Mouse (Mus musculus): ENCODE measurements at regions not wholly inside any gene's neighbourhood (a gene's known extent, or its start where the extent isn't known, plus 50 kb on each side); places are given as distances from the start of the nearest gene placed in this dataset.

DNA sequence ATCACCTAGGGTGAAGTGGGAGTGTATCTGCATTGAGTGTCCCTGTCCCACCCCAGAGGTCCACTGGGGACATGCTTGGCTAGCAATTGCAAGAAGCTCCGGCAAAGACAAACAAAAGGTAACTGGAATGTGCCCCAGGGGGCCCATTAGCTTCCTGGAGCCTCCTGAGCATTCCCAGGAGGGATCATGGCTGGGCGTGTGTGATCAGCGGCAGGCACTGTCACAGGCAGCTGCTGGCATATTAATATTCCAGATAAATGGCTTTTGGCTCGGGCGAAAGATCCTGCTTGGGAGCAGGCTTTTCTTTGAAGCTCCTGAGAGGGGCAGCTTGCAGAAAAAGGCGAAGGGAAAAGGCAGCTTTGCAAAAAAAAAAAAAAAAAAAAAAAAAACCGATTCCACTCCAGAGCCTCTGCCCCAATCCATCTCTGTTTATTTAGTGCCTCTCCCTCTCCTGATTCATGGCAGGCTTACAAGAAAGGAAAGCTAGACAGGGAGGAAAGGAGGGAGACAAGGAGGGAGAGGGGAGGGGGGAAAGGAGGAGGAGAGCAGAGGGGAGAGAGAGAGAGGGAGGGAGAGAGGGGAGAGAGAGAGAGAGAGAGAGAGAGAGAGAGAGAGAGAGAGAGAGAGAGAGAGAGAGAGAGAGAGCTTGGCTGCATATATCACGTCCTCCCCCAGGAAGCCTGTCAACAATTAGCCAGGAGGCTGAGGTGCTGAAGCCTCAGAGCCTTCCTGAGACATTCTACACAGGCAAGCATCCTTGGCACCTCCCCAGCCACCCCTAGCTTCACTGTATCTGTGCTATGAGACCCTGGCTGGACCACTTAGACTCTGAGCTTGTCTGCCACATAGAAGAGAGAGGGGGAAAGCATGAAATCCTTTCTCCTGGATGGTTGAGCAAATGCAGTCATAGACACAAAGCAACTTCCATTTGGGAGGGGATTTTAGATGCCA is 443.4 kb upstream of the Zmiz1 start:
- 2% methylated on average over 8 of the region's 8 CpGs for WGBS
- Histone ChIP-seq H3K36me3 (ENCODE audit: insufficient read depth) (no peaks in the 10 kb centered on the region), H3K4me2 (ENCODE audit: low read depth) (peak overlapping the region; percentile 28; the same call in 1 of the 2 replicates), H3K4me3 (ENCODE audit: low read depth, low read length) (no peak overlapping the region), H3K27me3 (ENCODE audit: insufficient read depth, low read length) (no peaks in the 10 kb centered on the region), H3K4me1 (ENCODE audit: insufficient read depth) (peaks cover 13% of the 10 kb centered on the region), H3K27ac (ENCODE audit: low read depth, low read length) (peak overlapping the region; percentile 83), H3K9me3 (ENCODE audit: low read length) (no peaks in the 10 kb centered on the region; the same call in 1 of the 2 replicates), H3K9ac (peak overlapping the region; percentile 44)
- ATAC-seq (peak; percentile 89), DNase-seq (peak; percentile 74)
- TF ChIP-seq CTCF (IDR thresholded peaks at IDR 0.05; ENCODE audit: low read depth): no peak

DNA sequence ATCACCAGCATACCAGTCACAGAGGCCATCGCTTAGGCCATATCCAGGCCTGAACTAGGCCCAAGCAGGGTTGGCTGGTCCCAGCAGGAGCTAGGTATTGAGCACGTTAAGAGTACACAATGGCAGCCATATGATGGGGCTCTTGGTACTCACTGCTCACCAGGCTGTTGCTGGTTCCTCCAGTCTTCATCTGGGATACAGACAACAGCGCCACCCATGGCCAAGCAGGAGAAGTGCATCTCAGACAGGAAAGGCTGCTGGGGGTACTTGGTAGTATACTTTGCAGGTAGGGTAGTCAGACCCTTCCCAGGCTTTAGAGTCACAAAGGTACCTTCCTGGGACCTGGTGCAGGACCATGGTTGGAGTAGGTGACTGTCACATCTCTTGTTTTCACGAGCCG is 441.1 kb upstream of the Zmiz1 start:
- no peak for ATAC-seq
- 69% methylated on average over 5 of the region's 5 CpGs for WGBS
- Histone ChIP-seq H3K4me3 (ENCODE audit: low read depth, low read length) (no peak overlapping the region), H3K4me2 (ENCODE audit: low read depth) (no peak overlapping the region), H3K36me3 (ENCODE audit: insufficient read depth) (no peaks in the 10 kb centered on the region), H3K27me3 (ENCODE audit: insufficient read depth, low read length) (no peaks in the 10 kb centered on the region), H3K27ac (ENCODE audit: low read depth, low read length) (no peak overlapping the region), H3K9ac (no peak overlapping the region), H3K9me3 (ENCODE audit: low read length) (no peaks in the 10 kb centered on the region), H3K4me1 (ENCODE audit: insufficient read depth) (peaks cover 13% of the 10 kb centered on the region)
- DNase-seq: no peak
- peak; percentile 65 for TF ChIP-seq CTCF (IDR thresholded peaks at IDR 0.05; ENCODE audit: low read depth)

DNA sequence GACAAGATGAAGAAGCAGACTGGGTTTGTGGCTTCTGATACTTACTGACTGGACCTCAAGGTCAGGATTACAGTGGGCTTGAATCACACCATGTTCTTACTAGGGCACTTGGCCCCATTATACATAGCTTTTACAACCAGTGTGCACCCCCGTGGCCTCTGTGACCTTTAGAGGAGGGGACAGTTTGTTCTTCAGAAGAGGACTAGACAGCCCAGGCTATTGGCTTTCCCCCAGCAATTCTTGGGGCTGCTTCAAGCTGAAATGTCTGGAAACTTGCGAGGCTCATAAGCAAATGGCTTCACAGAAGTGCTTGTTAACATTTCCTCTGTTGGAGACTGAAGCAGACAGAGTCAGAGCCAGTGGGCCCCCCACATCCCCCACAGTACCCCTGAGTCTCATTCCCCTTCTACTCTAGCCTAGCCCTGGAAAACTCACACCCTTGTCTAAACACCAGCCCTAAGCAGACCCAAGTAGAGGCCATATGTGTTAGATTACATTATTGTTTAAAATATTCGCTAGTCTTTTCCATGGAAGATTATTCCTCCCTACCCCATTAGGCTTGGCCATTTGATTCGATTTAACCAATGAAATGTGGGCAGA is 439.6 kb upstream of the Zmiz1 start:
- H3K27me3 ChIP-seq (ENCODE audit: insufficient read depth, low read length): no peaks in the 10 kb centered on the region
- no peaks in the 10 kb centered on the region for H3K36me3 ChIP-seq (ENCODE audit: insufficient read depth)
- no peak overlapping the region for H3K27ac ChIP-seq (ENCODE audit: low read depth, low read length)
- 74% methylated on average over 4 of the region's 4 CpGs for WGBS
- H3K9ac ChIP-seq: no peak overlapping the region
- no peak for ATAC-seq
- H3K9me3 ChIP-seq (ENCODE audit: low read length): no peaks in the 10 kb centered on the region
- H3K4me3 ChIP-seq (ENCODE audit: low read depth, low read length): no peak overlapping the region
- no peak for TF ChIP-seq CTCF (IDR thresholded peaks at IDR 0.05; ENCODE audit: low read depth)
- no peak overlapping the region for H3K4me2 ChIP-seq (ENCODE audit: low read depth)
- H3K4me1 ChIP-seq (ENCODE audit: insufficient read depth): peaks cover 13% of the 10 kb centered on the region
- no peak for DNase-seq

DNA sequence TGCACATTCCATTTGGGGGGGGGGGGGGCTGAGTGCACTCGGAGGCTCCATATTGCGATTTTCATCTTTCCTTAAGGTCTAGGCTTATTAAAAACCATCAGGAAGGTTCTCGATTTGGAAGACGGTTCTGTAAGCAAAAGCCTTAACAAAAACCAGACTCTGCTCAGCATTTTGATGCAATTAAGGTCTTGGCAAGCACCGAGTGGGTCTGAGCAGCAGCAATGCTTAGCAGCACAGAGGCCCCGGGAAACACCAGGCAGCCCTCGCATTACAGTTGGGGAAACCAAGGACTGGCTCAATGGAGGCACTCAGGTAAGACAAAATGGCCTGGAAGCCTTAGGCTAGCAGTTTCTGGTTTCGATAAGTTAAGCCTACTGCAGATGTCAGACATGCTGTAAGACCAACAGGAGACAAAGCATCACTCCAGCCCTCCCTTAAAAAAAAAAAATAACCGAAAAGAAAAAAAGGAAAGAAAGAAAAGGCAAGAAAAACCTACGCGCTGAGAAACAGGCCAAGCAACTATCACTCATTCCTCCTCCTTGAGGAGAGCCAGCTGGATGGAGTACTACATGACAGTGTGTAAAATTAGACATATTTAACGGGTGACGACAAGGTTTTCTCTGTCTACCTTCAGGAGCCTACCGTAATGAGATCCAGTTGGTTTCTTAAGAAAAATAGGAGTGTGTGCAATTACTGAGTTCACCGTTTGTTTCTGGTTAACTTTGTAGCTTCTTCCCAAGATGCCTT is 436.3 kb upstream of the Zmiz1 start:
- H3K9me3 ChIP-seq (ENCODE audit: low read length): no peaks in the 10 kb centered on the region
- no peaks in the 10 kb centered on the region for H3K36me3 ChIP-seq (ENCODE audit: insufficient read depth)
- no peak overlapping the region for H3K9ac ChIP-seq
- H3K27me3 ChIP-seq (ENCODE audit: insufficient read depth, low read length): no peaks in the 10 kb centered on the region
- no peak overlapping the region for H3K27ac ChIP-seq (ENCODE audit: low read depth, low read length)
- no peak overlapping the region for H3K4me3 ChIP-seq (ENCODE audit: low read depth, low read length)
- ATAC-seq (no peak), DNase-seq (no peak)
- TF ChIP-seq CTCF (IDR thresholded peaks at IDR 0.05; ENCODE audit: low read depth): no peak
- no peak overlapping the region for H3K4me2 ChIP-seq (ENCODE audit: low read depth)
- WGBS: 49% methylated on average over 15 of the region's 15 CpGs
- no peaks in the 10 kb centered on the region for H3K4me1 ChIP-seq (ENCODE audit: insufficient read depth)

DNA sequence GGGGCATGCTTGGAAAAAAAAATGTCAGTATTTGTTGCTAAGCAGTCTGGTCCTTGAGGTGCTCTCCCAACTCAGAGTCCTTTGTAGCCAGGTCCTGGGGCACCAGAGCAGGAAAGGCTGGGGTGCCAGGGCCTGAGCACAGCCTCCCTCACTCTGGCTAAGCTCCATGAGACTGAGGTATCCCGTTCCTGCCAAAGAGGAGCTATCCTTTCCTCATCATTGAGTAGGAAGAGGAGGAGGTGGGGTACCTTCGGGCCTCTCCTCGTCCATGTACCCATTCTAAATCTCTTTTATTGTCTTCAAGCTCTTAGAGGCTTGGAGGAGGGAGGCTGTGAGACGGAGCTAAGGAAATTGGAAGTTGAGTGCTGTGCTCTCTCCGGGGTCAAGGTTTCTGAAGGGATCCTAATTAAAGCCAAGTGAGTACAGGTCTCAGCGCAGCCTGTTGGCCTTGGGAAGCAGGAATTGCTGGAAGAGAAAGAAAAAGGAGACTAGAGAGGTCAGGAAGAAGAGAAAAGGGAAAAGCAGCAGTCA is 435.6 kb upstream of the Zmiz1 start:
- no peak overlapping the region for H3K9ac ChIP-seq
- H3K9me3 ChIP-seq (ENCODE audit: low read length): no peaks in the 10 kb centered on the region
- 70% methylated on average over 6 of the region's 6 CpGs for WGBS
- H3K27me3 ChIP-seq (ENCODE audit: insufficient read depth, low read length): no peaks in the 10 kb centered on the region
- DNase-seq (no peak), ATAC-seq (no peak)
- no peaks in the 10 kb centered on the region for H3K4me1 ChIP-seq (ENCODE audit: insufficient read depth)
- H3K27ac ChIP-seq (ENCODE audit: low read depth, low read length): no peak overlapping the region
- TF ChIP-seq CTCF (IDR thresholded peaks at IDR 0.05; ENCODE audit: low read depth): no peak
- H3K36me3 ChIP-seq (ENCODE audit: insufficient read depth): no peaks in the 10 kb centered on the region
- H3K4me3 ChIP-seq (ENCODE audit: low read depth, low read length): no peak overlapping the region
- H3K4me2 ChIP-seq (ENCODE audit: low read depth): no peak overlapping the region

DNA sequence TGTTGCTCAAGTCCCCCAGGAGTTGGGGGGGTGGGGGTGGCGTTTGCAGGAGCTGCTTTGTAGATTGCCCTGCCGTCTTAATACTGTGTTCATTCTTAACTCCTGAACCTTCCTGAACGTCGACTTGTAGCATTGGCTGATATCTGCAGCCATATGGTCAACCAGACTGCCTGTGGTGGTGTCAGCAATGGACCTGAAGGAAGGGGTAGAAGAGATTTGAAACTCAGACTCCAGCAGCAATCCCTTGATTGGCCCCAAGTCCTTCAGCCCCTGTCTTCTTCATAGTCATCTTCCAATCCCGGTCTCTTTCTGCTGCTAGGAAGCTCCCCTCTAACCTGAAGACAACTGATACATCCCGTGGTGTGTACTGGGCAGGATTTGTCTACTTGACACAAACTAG is 433.9 kb upstream of the Zmiz1 start:
- no peaks in the 10 kb centered on the region for H3K36me3 ChIP-seq (ENCODE audit: insufficient read depth)
- TF ChIP-seq CTCF (IDR thresholded peaks at IDR 0.05; ENCODE audit: low read depth): no peak
- no peak overlapping the region for H3K4me2 ChIP-seq (ENCODE audit: low read depth)
- H3K4me1 ChIP-seq (ENCODE audit: insufficient read depth): no peaks in the 10 kb centered on the region
- no peaks in the 10 kb centered on the region for H3K9me3 ChIP-seq (ENCODE audit: low read length)
- H3K27me3 ChIP-seq (ENCODE audit: insufficient read depth, low read length): no peaks in the 10 kb centered on the region
- DNase-seq (no peak), ATAC-seq (no peak)
- H3K9ac ChIP-seq: no peak overlapping the region
- no peak overlapping the region for H3K27ac ChIP-seq (ENCODE audit: low read depth, low read length)
- H3K4me3 ChIP-seq (ENCODE audit: low read depth, low read length): no peak overlapping the region
- WGBS: 84% methylated on average over 6 of the region's 6 CpGs

Measured in forebrain, postnatal 0 days (tissue).